Mouse (Mus musculus) hindbrain, embryonic 11.5 days (tissue): ENCODE results near the gene Heatr5a. TPM values are rescaled to one million over a fixed set of nuclear protein-coding genes. Genes with fewer than 3 reads are reported as not detected.
A peak's percentile ranks its signal among the peaks of the same experiment; 100 is the strongest.

ENCODE experiments used
- ATAC-seq: fragments of 200-750 bp; cut with Nextera tagmentation; 2 replicates; pipeline ENCODE4 v1.8.0; 2017; ENCODE audit warnings: mild to moderate bottlenecking, moderate TSS enrichment, moderate library complexity; ENCODE audit not compliant: low FRiP score
- DNase-seq: peaks from one replicate; pipeline ENCODE4 v3.0.0-alpha.2; 2015; ENCODE audit warnings: low spot score
- H3K27ac ChIP-seq: fragments of 300-500 bp; sonication (generic); 2 replicates; pipeline ENCODE4 v1.5.1; 2014; ENCODE audit warnings: mild to moderate bottlenecking, low read depth, low read length
- H3K27me3 ChIP-seq: fragments of 300-500 bp; sonication (generic); 2 replicates; pipeline ENCODE4 v1.6.1; 2014; ENCODE audit warnings: mild to moderate bottlenecking, low read length, moderate library complexity, mixed read lengths; ENCODE audit not compliant: control insufficient read depth, insufficient read depth
- H3K36me3 ChIP-seq: fragments of 300-500 bp; sonication (generic); 2 replicates; pipeline ENCODE4 v1.6.1; 2014; ENCODE audit warnings: mild to moderate bottlenecking, low read length, moderate library complexity, mixed read lengths; ENCODE audit not compliant: control insufficient read depth, insufficient read depth
- H3K4me1 ChIP-seq: fragments of 300-500 bp; sonication (generic); replicated peaks from 2 replicates; pipeline ENCODE4 v1.6.1; 2014; ENCODE audit warnings: low read length, mixed read lengths; ENCODE audit not compliant: control insufficient read depth, insufficient read depth
- H3K4me2 ChIP-seq: fragments of 300-500 bp; sonication (generic); replicated peaks from 2 replicates; pipeline ENCODE4 v1.6.1; 2014; ENCODE audit warnings: mild to moderate bottlenecking, low read depth, low read length
- H3K4me3 ChIP-seq: fragments of 300-500 bp; sonication (generic); 2 replicates; pipeline ENCODE4 v1.5.1; 2014; ENCODE audit warnings: low read depth, low read length
- H3K9ac ChIP-seq: fragments of 300-500 bp; sonication (generic); 2 replicates; pipeline ENCODE4 v1.6.1; 2014; ENCODE audit warnings: low read depth, low read length
- H3K9me3 ChIP-seq: fragments of 300-500 bp; sonication (generic); 2 replicates; pipeline ENCODE4 v1.6.1; 2016; ENCODE audit warnings: low read length; ENCODE audit not compliant: control insufficient read depth
- WGBS: fragments of 180-500 bp; shearing (Covaris S2); extraction: QIAGEN DNeasy Blood & Tissue Kit; methylation state at CpG from one replicate; pipeline ENCODE4 v1.1.7; 2014; 5-methylcytosine and 5-hydroxymethylcytosine counted together
- polyA plus RNA-seq: library from polyadenylated mRNA; unstranded; fragments of >200 nt; fragmentation: Nextera tagmentation; extraction: Ambion mirVana; gene quantifications from 2 replicates; pipeline ENCODE4 v1.2.1, GENCODE M21; 2014

The Heatr5a gene
- polyA plus RNA-seq, 1 experiment from 2014 or later: 8.8 TPM

GRCm38 (mm10) chr12:51967915-51968595, 3.1 kb downstream of the Heatr5a start:
- H3K4me2 ChIP-seq: no peak overlapping the region
- WGBS: 87% methylated on average over 9 of the region's 9 CpGs
- no peaks in the 10 kb centered on the region for H3K36me3 ChIP-seq
- no peak overlapping the region for H3K4me3 ChIP-seq
- DNase-seq (no peak), ATAC-seq (no peak)
- H3K27me3 ChIP-seq: no peaks in the 10 kb centered on the region
- H3K9me3 ChIP-seq: no peaks in the 10 kb centered on the region
- H3K9ac ChIP-seq: no peak overlapping the region
- H3K4me1 ChIP-seq: no peaks in the 10 kb centered on the region
- H3K27ac ChIP-seq: no peak overlapping the region

DNA sequence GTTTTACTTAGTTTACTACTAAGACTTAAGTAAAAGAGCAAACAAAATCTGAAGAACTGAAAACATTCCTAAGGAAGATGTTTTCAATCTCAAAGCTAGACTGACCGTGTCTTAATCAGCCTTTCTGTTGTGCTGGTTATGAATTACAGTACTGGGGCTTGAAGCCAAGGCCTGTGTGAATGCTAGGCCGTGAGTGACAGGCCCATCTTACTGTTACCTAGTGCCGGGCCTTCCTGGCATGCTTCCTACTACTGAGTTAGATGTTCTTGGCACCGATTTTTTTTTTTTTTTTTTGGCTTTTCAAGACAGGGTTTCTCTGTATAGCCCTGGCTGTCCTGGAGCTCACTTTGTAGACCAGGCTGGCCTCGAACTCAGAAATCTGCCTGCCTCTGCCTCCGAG, 13.5 kb downstream of the Heatr5a start:
- no peak overlapping the region for H3K4me2 ChIP-seq
- H3K9ac ChIP-seq: no peak overlapping the region
- H3K27me3 ChIP-seq: no peaks in the 10 kb centered on the region
- no peaks in the 10 kb centered on the region for H3K4me1 ChIP-seq
- ATAC-seq (no peak), DNase-seq (no peak)
- 89% methylated on average over 6 of the region's 6 CpGs for WGBS
- no peak overlapping the region for H3K27ac ChIP-seq
- no peaks in the 10 kb centered on the region for H3K9me3 ChIP-seq
- no peaks in the 10 kb centered on the region for H3K36me3 ChIP-seq
- H3K4me3 ChIP-seq: no peak overlapping the region

DNA sequence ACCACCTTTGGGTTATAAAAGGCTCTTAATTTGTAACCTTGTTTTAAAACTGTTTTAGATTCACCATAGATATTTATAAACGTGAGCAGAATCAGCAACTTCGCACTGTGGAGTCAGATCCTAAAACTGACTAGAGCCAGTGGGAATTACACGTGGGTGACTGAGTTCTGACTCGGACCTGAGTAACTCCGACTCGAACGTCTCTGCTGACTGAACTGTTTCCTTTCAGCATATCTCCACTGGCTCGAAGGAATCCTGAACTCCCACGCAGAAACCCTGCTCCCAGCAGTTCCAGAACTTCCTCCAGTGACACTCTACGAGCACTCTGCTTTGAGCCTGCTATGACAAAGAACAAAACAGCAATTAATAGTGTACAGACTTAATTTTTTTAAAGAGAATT, 18.8 kb downstream of the Heatr5a start:
- no peak overlapping the region for H3K27ac ChIP-seq
- WGBS: 84% methylated on average over 10 of the region's 10 CpGs
- no peaks in the 10 kb centered on the region for H3K4me1 ChIP-seq
- H3K9me3 ChIP-seq: no peaks in the 10 kb centered on the region
- H3K36me3 ChIP-seq: peaks cover 6% of the 10 kb centered on the region; the same call in 1 of the 2 replicates
- H3K4me2 ChIP-seq: no peak overlapping the region
- no peak for ATAC-seq
- H3K9ac ChIP-seq: no peak overlapping the region
- no peak for DNase-seq
- H3K27me3 ChIP-seq: no peaks in the 10 kb centered on the region
- H3K4me3 ChIP-seq: no peak overlapping the region

- H3K36me3 ChIP-seq: peaks cover 6% of the 10 kb centered on the region; the same call in 1 of the 2 replicates
- no peaks in the 10 kb centered on the region for H3K27me3 ChIP-seq
- no peak overlapping the region for H3K27ac ChIP-seq
- no peaks in the 10 kb centered on the region for H3K9me3 ChIP-seq
- DNase-seq (no peak), ATAC-seq (no peak)
- no peak overlapping the region for H3K9ac ChIP-seq
- H3K4me2 ChIP-seq: no peak overlapping the region
- H3K4me1 ChIP-seq: no peaks in the 10 kb centered on the region
- WGBS: 90% methylated on average over 10 of the region's 10 CpGs
- H3K4me3 ChIP-seq: no peak overlapping the region
These were observed 23.6 kb downstream of the Heatr5a start for GRCm38 (mm10) chr12:51947498-51947945.

DNA sequence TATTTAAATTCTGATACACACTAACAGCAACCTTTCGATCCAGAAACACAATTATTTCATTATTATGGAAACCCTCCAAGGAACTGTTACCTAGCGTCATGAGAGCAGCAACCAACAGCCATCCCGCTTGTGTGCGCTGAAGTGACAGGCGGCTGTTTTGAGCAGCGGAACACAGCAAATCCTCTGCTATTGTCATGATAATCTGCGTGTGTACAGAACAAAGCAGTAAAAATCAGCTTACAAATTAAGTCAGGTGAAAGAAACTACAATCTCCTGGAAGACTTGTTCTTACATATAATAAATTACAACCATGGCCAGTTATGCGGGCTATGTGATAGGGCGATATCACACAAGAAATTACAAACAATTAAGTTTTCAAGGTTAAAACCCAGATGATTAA, 25.8 kb downstream of the Heatr5a start:
- Histone ChIP-seq H3K27me3 (no peaks in the 10 kb centered on the region), H3K4me2 (no peak overlapping the region), H3K27ac (no peak overlapping the region), H3K9ac (no peak overlapping the region), H3K36me3 (peaks cover 4% of the 10 kb centered on the region; the same call in 1 of the 2 replicates), H3K9me3 (no peaks in the 10 kb centered on the region), H3K4me1 (no peaks in the 10 kb centered on the region), H3K4me3 (no peak overlapping the region)
- no peak for ATAC-seq
- DNase-seq: peak; percentile 11
- WGBS: 52% methylated on average over 9 of the region's 9 CpGs

- Histone ChIP-seq H3K4me2 (no peak overlapping the region), H3K27ac (no peak overlapping the region), H3K4me1 (no peaks in the 10 kb centered on the region), H3K9ac (no peak overlapping the region), H3K27me3 (no peaks in the 10 kb centered on the region), H3K4me3 (no peak overlapping the region), H3K36me3 (no peaks in the 10 kb centered on the region), H3K9me3 (no peaks in the 10 kb centered on the region)
- 87% methylated on average over 4 of the region's 4 CpGs for WGBS
- no peak for ATAC-seq
- DNase-seq: no peak
These were observed 31.3 kb downstream of the Heatr5a start for GRCm38 (mm10) chr12:51939848-51940247.

DNA sequence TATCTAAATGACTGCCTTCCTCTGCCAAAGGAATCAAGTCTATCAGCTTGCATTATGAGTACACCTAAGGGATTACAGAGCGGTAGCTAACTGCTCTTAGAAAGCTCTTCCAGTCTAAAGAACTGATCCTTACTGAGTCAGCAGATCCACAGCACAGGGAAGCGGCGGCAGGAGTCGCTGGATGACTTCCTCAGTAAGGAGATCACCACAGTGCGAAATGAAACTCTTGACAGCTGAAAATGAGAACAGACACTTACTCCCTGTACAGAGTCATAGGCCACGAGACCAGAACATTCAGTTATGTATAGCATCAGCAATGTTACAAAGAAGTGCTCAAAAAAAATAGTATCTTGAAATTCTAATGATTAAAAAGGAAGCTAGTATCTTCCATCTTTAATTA, 33.2 kb downstream of the Heatr5a start:
- DNase-seq: no peak
- H3K9me3 ChIP-seq: no peaks in the 10 kb centered on the region

GRCm38 (mm10) chr12:51929630-51930029, 41.5 kb downstream of the Heatr5a start:
- no peak overlapping the region for H3K9ac ChIP-seq
- no peaks in the 10 kb centered on the region for H3K4me1 ChIP-seq
- ATAC-seq (no peak), DNase-seq (no peak)
- no peak overlapping the region for H3K27ac ChIP-seq
- no peak overlapping the region for H3K4me3 ChIP-seq
- H3K27me3 ChIP-seq: no peaks in the 10 kb centered on the region
- no peaks in the 10 kb centered on the region for H3K36me3 ChIP-seq
- 91% methylated on average over 2 of the region's 2 CpGs for WGBS
- no peaks in the 10 kb centered on the region for H3K9me3 ChIP-seq
- H3K4me2 ChIP-seq: no peak overlapping the region

More for the DNA sequence above, 33.2 kb downstream of the Heatr5a start:
- H3K4me3 ChIP-seq: no peak overlapping the region
- H3K36me3 ChIP-seq: no peaks in the 10 kb centered on the region
- H3K4me1 ChIP-seq: no peaks in the 10 kb centered on the region
- H3K27me3 ChIP-seq: no peaks in the 10 kb centered on the region
- 78% methylated on average over 6 of the region's 6 CpGs for WGBS
- H3K27ac ChIP-seq: no peak overlapping the region
- no peak overlapping the region for H3K9ac ChIP-seq
- H3K4me2 ChIP-seq: no peak overlapping the region
- ATAC-seq: no peak

DNA sequence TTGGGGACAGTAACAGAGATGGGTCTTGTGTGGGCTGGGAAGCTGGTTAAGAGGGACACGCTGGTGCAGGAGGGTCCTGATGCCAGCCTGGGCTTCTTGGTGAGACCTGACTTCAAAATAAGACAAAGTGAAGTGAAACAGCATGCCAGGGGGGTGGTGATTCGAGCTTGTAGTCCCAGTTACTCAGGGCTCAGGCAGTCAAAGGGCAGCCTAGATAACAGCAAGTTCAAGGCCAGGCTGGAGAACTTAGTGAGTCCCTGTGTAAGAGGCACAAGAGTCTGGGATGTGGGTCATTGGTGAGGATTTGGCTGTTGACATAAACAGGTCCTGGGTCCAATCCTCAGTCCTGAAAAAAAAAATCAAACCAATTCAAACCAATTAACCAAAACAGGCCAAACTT, 53.9 kb downstream of the Heatr5a start:
- H3K9me3 ChIP-seq: no peaks in the 10 kb centered on the region
- no peaks in the 10 kb centered on the region for H3K4me1 ChIP-seq
- 85% methylated on average over 2 of the region's 2 CpGs for WGBS
- no peak overlapping the region for H3K27ac ChIP-seq
- no peaks in the 10 kb centered on the region for H3K27me3 ChIP-seq
- no peak overlapping the region for H3K4me3 ChIP-seq
- no peak overlapping the region for H3K9ac ChIP-seq
- DNase-seq (no peak), ATAC-seq (no peak)
- H3K4me2 ChIP-seq: no peak overlapping the region
- no peaks in the 10 kb centered on the region for H3K36me3 ChIP-seq
